Mouse (Mus musculus) testis, adult 2 months (tissue): ENCODE data around the gene Nhs.

Experiments
- CTCF ChIP-seq: fragments of 200-500 bp; IDR thresholded peaks from 2 replicates; pipeline ENCODE4 v1.5.1; 2012; ENCODE audit warnings: low read depth, mild to moderate bottlenecking, inconsistent platforms, low read length, moderate library complexity; ENCODE audit not compliant: control insufficient read depth, insufficient read depth, insufficient replicate concordance
- POLR2A ChIP-seq: fragments of 200-500 bp; IDR thresholded peaks from 2 replicates; pipeline ENCODE4 v1.6.1; 2012; ENCODE audit warnings: low read depth, mild to moderate bottlenecking, inconsistent platforms, low read length, moderate library complexity; ENCODE audit not compliant: control insufficient read depth

- TF ChIP-seq CTCF (no peak), POLR2A (no peak)
Measured at GRCm38 (mm10) chrX:162055635-162056034, 103.9 kb downstream of the Nhs start.
